Mouse (Mus musculus) liver, embryonic 13.5 days (tissue): ENCODE measurements at regions not wholly inside any gene's neighbourhood (a gene's known extent, or its start where the extent isn't known, plus 50 kb on each side); places are given as distances from the start of the nearest gene placed in this dataset.

ENCODE experiments used
- ATAC-seq: fragments of 200-750 bp; cut with Nextera tagmentation; 2 replicates; pipeline ENCODE4 v1.8.0; 2017; ENCODE audit warnings: low read depth, mild to moderate bottlenecking, moderate number of reproducible peaks, moderate library complexity
- DNase-seq: peaks from one replicate; pipeline ENCODE4 v3.0.0; 2022
- H3K27ac ChIP-seq: fragments of 300-500 bp; sonication (generic); 2 replicates; pipeline ENCODE4 v1.5.1; 2015; ENCODE audit warnings: moderate library complexity, mild to moderate bottlenecking, inconsistent platforms
- H3K27me3 ChIP-seq: fragments of 300-500 bp; sonication (generic); 2 replicates; pipeline ENCODE4 v1.6.1; 2015; ENCODE audit warnings: mild to moderate bottlenecking, inconsistent platforms
- H3K36me3 ChIP-seq: fragments of 300-500 bp; sonication (generic); 2 replicates; pipeline ENCODE4 v1.6.1; 2015; ENCODE audit warnings: mild to moderate bottlenecking, inconsistent platforms
- H3K4me1 ChIP-seq: fragments of 300-500 bp; sonication (generic); replicated peaks from 2 replicates; pipeline ENCODE4 v1.6.1; 2015; ENCODE audit warnings: inconsistent platforms
- H3K4me2 ChIP-seq: fragments of 300-500 bp; sonication (generic); 2 replicates; pipeline ENCODE4 v1.6.1; 2015; ENCODE audit warnings: inconsistent platforms, mild to moderate bottlenecking, moderate library complexity
- H3K4me3 ChIP-seq: fragments of 300-500 bp; sonication (generic); replicated peaks from 2 replicates; pipeline ENCODE4 v1.5.1; 2015; ENCODE audit warnings: mild to moderate bottlenecking, inconsistent platforms
- H3K9ac ChIP-seq: fragments of 300-500 bp; sonication (generic); 2 replicates; pipeline ENCODE4 v1.6.1; 2015; ENCODE audit warnings: mild to moderate bottlenecking, inconsistent platforms
- H3K9me3 ChIP-seq: fragments of 300-500 bp; sonication (generic); replicated peaks from 2 replicates; pipeline ENCODE4 v1.6.1; 2016; ENCODE audit warnings: inconsistent platforms
- WGBS: fragments of 180-500 bp; shearing (Covaris S2); methylation state at CpG from one replicate; pipeline ENCODE4 v1.1.7; 2015; ENCODE audit not compliant: insufficient replicate concordance; 5-methylcytosine and 5-hydroxymethylcytosine counted together

DNA sequence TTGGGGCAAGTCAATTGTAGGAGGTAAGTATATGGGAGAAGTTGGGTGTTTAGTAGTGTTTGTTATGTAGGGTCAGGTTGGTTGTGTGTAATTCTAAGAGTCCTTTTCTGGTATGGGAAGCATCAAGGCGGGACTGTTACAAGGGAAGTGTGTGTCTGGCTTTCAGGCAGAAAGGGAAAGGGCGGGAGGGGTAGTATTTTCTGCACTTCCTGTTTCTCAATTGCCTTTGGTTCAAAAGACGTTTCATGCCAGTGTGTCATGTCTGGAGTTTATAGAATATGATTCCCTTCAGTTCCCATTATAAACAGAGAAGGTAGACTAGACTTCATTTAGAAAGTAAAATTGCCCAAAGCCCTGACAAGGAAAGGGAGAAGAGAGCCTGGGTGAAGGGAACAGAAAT is 107.7 kb upstream of the Cwc22 start:
- H3K9me3 ChIP-seq: no peaks in the 10 kb centered on the region
- no peak overlapping the region for H3K27ac ChIP-seq
- no peaks in the 10 kb centered on the region for H3K36me3 ChIP-seq
- peaks cover 4% of the 10 kb centered on the region; the same call in 1 of the 2 replicates for H3K4me1 ChIP-seq
- ATAC-seq (no peak), DNase-seq (no peak)
- H3K27me3 ChIP-seq: no peaks in the 10 kb centered on the region
- no peak overlapping the region for H3K9ac ChIP-seq
- WGBS: 31% methylated on average over 3 of the region's 3 CpGs
- no peak overlapping the region for H3K4me2 ChIP-seq
- H3K4me3 ChIP-seq: no peak overlapping the region

DNA sequence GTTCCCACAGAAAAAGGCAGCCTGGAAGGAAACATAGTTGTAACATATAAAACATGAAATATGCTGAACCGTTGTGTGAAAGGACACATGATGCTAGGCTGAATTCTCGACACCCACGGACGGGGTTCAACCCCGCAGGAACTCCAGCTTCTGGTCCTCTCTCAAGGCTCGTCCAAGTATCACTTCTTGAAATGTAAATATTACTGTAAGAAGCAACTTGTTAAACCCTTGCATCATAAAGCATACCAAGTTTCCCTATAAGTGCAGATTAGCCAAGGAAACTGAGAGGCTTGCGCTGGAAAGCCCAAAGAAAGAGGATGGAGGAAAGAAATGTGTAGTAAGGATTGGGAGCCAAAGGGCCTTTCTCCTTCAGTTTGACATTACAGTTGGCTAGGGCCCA is 104.4 kb upstream of the Cwc22 start:
- Histone ChIP-seq H3K4me2 (no peak overlapping the region), H3K9ac (no peak overlapping the region), H3K36me3 (no peaks in the 10 kb centered on the region), H3K27me3 (no peaks in the 10 kb centered on the region), H3K4me1 (peaks cover 4% of the 10 kb centered on the region; the same call in 1 of the 2 replicates), H3K4me3 (no peak overlapping the region), H3K9me3 (no peaks in the 10 kb centered on the region), H3K27ac (no peak overlapping the region)
- ATAC-seq (no peak), DNase-seq (no peak)
- WGBS: 79% methylated on average over 7 of the region's 7 CpGs

DNA sequence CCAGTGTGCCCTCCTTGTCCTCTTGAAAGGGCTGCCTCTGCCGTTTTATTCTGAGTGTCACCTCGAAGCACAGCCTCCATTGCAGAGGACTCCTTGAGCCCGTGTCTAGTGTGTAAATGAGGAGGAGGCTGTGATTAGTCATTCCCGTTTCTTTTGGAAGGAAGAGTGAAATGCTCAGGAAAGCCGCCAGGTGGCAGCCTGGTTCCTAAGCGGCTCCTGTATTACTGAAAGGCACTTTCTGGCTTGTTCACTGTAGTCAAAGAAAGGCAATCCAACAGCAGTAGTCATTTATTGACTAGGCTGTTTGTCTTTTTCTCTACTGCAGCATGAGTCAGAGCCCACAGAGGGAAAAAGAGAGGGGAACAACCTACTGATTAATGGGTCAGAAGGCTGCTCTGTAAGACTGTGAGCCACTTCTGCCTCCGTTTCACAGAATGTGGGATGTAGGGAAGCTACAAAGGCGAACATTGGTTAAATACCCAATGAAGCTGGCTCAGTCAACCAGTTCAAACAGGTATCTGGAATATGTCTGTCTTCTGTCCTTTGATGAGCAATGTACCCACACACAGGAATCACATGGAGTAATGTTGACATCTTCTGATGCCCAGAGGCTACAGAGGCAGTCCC is 103.2 kb upstream of the Cwc22 start:
- H3K9ac ChIP-seq: no peak overlapping the region
- no peaks in the 10 kb centered on the region for H3K9me3 ChIP-seq
- ATAC-seq: peak; percentile 62; the same call in 1 of the 2 replicates
- 18% methylated on average over 8 of the region's 8 CpGs for WGBS
- no peaks in the 10 kb centered on the region for H3K36me3 ChIP-seq
- H3K4me1 ChIP-seq: peaks cover 4% of the 10 kb centered on the region; the same call in 1 of the 2 replicates
- H3K4me2 ChIP-seq: peak overlapping the region; percentile 39
- no peak overlapping the region for H3K4me3 ChIP-seq
- peak; percentile 23 for DNase-seq
- H3K27ac ChIP-seq: no peak overlapping the region
- H3K27me3 ChIP-seq: no peaks in the 10 kb centered on the region

DNA sequence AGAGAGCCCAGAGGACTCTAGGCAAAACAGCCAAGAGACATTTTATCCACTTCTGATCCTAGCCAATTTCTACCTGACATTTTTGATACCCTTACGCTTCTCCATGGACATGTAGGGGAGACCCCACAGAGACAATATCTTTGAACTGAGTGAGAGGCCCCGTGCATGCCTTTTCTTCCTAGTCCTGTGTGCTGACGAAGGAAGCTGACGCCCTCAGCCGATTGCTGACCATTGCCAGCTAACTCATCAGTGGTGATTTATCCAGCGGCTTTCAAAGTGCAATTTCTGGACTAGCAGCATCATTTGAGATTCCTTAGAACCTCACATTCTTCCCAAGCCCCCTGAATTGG is 102.5 kb upstream of the Cwc22 start:
- no peak for DNase-seq
- no peak overlapping the region for H3K27ac ChIP-seq

DNA sequence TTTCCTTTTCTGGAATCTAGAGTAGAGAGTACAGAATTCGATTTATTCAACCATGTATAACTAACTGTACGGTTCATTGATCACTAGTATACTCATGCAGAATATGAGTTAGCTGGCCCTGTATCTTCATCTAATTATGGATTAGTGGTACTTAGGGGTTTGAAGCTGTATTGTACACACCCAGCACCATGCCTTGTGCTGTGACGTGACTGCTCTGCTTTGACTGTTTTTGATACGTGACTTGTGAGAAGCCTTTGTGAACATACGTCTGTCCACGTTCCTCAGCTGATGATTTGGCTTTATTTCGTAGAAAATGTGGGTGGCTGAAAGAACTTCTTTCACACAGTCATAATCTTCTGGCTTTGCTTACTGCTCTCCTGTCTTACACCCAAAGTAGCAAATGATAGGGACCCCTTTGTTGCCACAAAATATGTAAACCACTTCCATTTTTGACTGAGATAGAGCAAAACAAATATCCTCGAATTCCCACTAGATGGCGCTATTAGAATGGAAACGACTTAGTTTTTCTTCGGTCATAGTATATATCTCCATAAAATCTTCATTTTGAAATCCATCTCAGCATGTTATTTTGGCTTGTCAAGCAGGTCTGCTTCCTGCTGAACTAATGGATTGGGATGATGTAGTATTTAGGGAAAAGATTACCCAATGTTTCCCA is 102.0 kb upstream of the Cwc22 start:
- H3K4me2 ChIP-seq: no peak overlapping the region
- H3K4me3 ChIP-seq: no peak overlapping the region
- no peaks in the 10 kb centered on the region for H3K36me3 ChIP-seq
- no peaks in the 10 kb centered on the region for H3K27me3 ChIP-seq
- ATAC-seq (no peak), DNase-seq (no peak)
- H3K9me3 ChIP-seq: no peaks in the 10 kb centered on the region
- H3K4me1 ChIP-seq: peaks cover 4% of the 10 kb centered on the region; the same call in 1 of the 2 replicates
- H3K27ac ChIP-seq: no peak overlapping the region
- no peak overlapping the region for H3K9ac ChIP-seq
- WGBS: 39% methylated on average over 11 of the region's 11 CpGs

More for the DNA sequence above, 102.5 kb upstream of the Cwc22 start:
- Histone ChIP-seq H3K4me3 (no peak overlapping the region), H3K4me2 (peak overlapping the region; percentile 39; the same call in 1 of the 2 replicates), H3K36me3 (no peaks in the 10 kb centered on the region), H3K4me1 (peaks cover 4% of the 10 kb centered on the region; the same call in 1 of the 2 replicates), H3K9me3 (no peaks in the 10 kb centered on the region), H3K27me3 (no peaks in the 10 kb centered on the region), H3K9ac (no peak overlapping the region)
- WGBS: 49% methylated on average over 6 of the region's 6 CpGs
- ATAC-seq: no peak

GRCm38 (mm10) chr2:78027319-78027718 is 81.1 kb upstream of the Cwc22 start:
- no peaks in the 10 kb centered on the region for H3K36me3 ChIP-seq
- 37% methylated on average over 2 of the region's 2 CpGs for WGBS
- ATAC-seq (no peak), DNase-seq (no peak)
- H3K4me1 ChIP-seq: no peaks in the 10 kb centered on the region
- no peaks in the 10 kb centered on the region for H3K27me3 ChIP-seq
- H3K4me2 ChIP-seq: no peak overlapping the region
- H3K4me3 ChIP-seq: no peak overlapping the region
- H3K27ac ChIP-seq: no peak overlapping the region
- H3K9me3 ChIP-seq: no peaks in the 10 kb centered on the region
- no peak overlapping the region for H3K9ac ChIP-seq

GRCm38 (mm10) chr2:78026808-78027207 is 80.6 kb upstream of the Cwc22 start:
- Histone ChIP-seq H3K27me3 (no peaks in the 10 kb centered on the region), H3K9me3 (no peaks in the 10 kb centered on the region), H3K9ac (no peak overlapping the region), H3K4me3 (no peak overlapping the region), H3K36me3 (no peaks in the 10 kb centered on the region), H3K27ac (no peak overlapping the region), H3K4me1 (no peaks in the 10 kb centered on the region), H3K4me2 (no peak overlapping the region)
- no peak for ATAC-seq
- 38% methylated on average over 6 of the region's 6 CpGs for WGBS
- no peak for DNase-seq

GRCm38 (mm10) chr2:78025651-78026435 is 79.7 kb upstream of the Cwc22 start:
- H3K27ac ChIP-seq: no peak overlapping the region
- DNase-seq (no peak), ATAC-seq (no peak)
- no peak overlapping the region for H3K4me3 ChIP-seq
- no peaks in the 10 kb centered on the region for H3K27me3 ChIP-seq
- H3K9me3 ChIP-seq: no peaks in the 10 kb centered on the region
- WGBS: 53% methylated on average over 16 of the region's 16 CpGs
- no peak overlapping the region for H3K4me2 ChIP-seq
- no peaks in the 10 kb centered on the region for H3K36me3 ChIP-seq
- no peak overlapping the region for H3K9ac ChIP-seq
- no peaks in the 10 kb centered on the region for H3K4me1 ChIP-seq

DNA sequence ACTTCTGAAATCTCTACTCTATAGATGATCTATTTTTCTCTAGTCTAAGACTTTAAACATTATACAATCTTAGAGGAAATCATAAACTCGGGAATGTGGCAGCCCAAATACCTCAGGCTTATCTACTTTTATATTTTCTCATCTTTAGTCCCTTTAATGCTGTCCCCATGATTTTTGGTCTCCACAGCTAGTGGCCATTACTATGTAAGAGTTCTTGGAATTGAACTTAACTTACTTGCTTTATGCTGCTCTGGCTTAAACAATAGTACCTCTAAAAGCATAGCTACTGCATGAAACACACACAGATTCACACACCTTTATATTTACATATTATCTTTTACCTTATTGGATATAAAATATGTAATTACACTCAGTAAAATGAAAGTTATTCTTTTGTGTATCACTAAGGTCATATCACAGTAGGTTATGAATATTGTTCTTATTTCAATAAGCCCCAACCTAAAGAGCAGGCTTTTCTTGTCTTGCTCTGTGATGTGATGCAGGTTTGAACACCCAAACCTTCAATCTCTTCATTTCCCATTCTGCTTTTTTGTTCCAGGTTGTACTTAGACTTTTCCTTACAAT is 78.9 kb upstream of the Cwc22 start:
- Histone ChIP-seq H3K36me3 (no peaks in the 10 kb centered on the region), H3K4me2 (no peak overlapping the region), H3K27ac (no peak overlapping the region), H3K4me1 (no peaks in the 10 kb centered on the region), H3K4me3 (no peak overlapping the region), H3K27me3 (no peaks in the 10 kb centered on the region), H3K9me3 (no peaks in the 10 kb centered on the region), H3K9ac (no peak overlapping the region)
- 49% methylated on average over 1 of the region's 1 CpGs for WGBS
- ATAC-seq: no peak
- DNase-seq: no peak

DNA sequence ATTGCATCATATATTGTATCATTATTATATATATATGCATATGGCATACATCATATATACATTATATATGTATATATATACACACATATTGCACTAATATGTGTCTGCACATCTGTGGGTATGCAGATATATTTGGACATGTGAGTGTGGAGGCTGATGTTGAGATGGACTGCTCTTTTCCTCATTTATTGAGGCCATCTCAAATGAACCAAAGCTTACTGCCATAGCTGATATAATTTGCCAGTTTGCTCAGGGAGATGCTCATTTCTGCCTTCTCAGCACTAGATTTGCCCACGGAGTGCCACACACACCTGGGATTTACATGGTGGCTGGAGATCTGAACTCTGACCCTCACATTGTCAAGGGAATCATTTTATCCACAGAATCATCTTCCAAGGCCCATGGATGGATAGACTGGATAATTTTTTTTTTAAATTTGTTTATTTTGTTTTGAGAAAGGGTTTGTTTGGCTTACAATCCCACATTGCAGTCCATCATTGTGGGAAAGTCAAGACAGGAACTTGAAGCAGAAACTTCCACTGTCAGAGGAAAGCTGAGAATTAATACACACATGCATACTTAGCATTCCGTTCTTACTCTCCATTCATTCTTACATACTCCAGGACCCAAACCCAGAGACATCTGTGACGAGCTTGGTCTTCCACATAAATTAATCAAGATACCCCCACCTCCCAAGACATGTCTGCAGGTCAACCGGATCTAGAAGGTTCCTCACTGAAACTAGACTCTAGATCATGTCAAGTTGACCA is 77.9 kb upstream of the Cwc22 start:
- no peaks in the 10 kb centered on the region for H3K9me3 ChIP-seq
- H3K4me3 ChIP-seq: no peak overlapping the region
- H3K27me3 ChIP-seq: no peaks in the 10 kb centered on the region
- 50% methylated on average over 4 of the region's 4 CpGs for WGBS
- H3K4me2 ChIP-seq: no peak overlapping the region
- DNase-seq (no peak), ATAC-seq (no peak)
- no peaks in the 10 kb centered on the region for H3K36me3 ChIP-seq
- H3K4me1 ChIP-seq: no peaks in the 10 kb centered on the region
- H3K27ac ChIP-seq: no peak overlapping the region
- no peak overlapping the region for H3K9ac ChIP-seq

DNA sequence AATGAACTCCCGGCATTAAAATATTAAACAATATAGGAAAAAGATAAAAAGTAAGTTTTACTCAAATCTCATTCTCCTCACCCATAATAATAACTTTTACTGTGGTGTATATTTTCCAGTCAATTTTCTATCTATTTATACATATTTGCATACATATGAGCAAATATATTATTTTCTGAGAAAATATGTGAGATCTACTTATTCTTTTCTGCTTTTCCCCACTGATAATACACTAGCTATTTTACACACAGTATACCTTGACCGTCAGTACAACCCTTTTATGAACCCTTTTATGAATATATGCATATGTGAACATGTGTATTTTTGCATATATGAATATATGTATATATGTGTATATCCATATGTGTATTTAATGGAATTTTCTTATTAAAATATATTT is 77.2 kb upstream of the Cwc22 start:
- Histone ChIP-seq H3K27ac (no peak overlapping the region), H3K9me3 (no peaks in the 10 kb centered on the region), H3K4me1 (no peaks in the 10 kb centered on the region), H3K27me3 (no peaks in the 10 kb centered on the region), H3K9ac (no peak overlapping the region), H3K4me3 (no peak overlapping the region), H3K36me3 (no peaks in the 10 kb centered on the region), H3K4me2 (no peak overlapping the region)
- DNase-seq (no peak), ATAC-seq (no peak)
- WGBS: 65% methylated on average over 2 of the region's 2 CpGs
